Mouse (Mus musculus): ENCODE results near the gene Sos2.

GRCm38 (mm10) chr12:69536616-69537242 is 144.9 kb downstream of the Sos2 start:
- TF ChIP-seq CTCF (IDR thresholded peaks at IDR 0.05; ENCODE audit: insufficient read depth, low read length): no peak
- no peak for TF ChIP-seq POLR2A (IDR thresholded peaks at IDR 0.05; ENCODE audit: borderline replicate concordance, extremely low read depth, low read depth, low read length)
